Mouse (Mus musculus): ENCODE data around the gene Dlg5.

DNA sequence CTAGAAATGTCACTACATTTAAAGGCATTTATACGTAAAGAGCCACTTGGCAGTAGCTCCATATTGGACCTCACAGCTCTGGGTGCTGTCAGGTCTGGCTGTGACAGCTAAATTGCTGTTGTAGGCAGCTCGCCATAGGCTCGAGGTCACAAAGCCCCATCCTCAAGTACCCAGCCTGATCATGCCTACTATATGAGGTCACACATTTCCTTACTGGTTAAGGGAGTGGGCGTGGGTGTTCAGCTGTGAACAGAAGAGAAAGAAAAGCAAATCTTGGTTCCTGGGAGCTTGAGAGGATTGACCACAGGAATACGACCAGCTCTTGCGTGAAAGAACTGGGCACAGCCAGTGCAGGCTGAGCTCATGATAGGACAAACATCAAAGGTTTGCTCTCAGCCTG is 46.0 kb downstream of the Dlg5 start:
- TF ChIP-seq NANOG (IDR thresholded peaks at IDR 0.05; ENCODE audit: borderline replicate concordance, low read length) (no peak), CTCF (conservative IDR thresholded peaks at IDR 0.05; ENCODE audit: low read length) (no peak)
